Mouse (Mus musculus) left cerebral cortex, adult 2 months (tissue): ENCODE measurements around the gene Gtf3c3. TPM values are rescaled to one million over a fixed set of nuclear protein-coding genes. Genes with fewer than 3 reads are reported as not detected.
A peak's percentile ranks its signal among the peaks of the same experiment; 100 is the strongest.

Source experiments
- DNase-seq, 2 experiments: peaks; one replicate each; pipeline ENCODE4 v3.0.0; 2021 to 2022; ENCODE audit warnings: low spot score in 2 of 2, mixed read lengths in 1 of 2; ENCODE audit errors: extremely low spot score in 1 of 2
- H3K27ac ChIP-seq: fragments of 200-600 bp; 2 replicates; pipeline ENCODE4 v1.8.1; 2022
- H3K4me3 ChIP-seq: fragments of 200-600 bp; 2 replicates; pipeline ENCODE4 v1.8.1; 2022
- CTCF ChIP-seq: fragments of 200-600 bp; IDR thresholded peaks from 2 replicates; pipeline ENCODE4 v1.8.1; 2022; ENCODE audit warnings: antibody characterized with exemption, mild to moderate bottlenecking, moderate library complexity
- intact Hi-C: fragments of 180-260 bp; cut with DNase I; formaldehyde crosslinking; loops from one replicate; pipeline ENCODE4 v1.15.1; 2025
- long read RNA-seq, 2 experiments: library from polyadenylated mRNA; stranded (forward); transcript quantifications; one replicate each; pipeline ENCODE4 v2.0.0; 2021; ENCODE audit warnings: borderline mapping rate in 2 of 2
- total RNA-seq, 2 experiments: library from RNA; stranded (reverse); gene quantifications; 2 replicates each; pipeline ENCODE4 v1.2.3; 2021

The Gtf3c3 gene
- total RNA-seq: 10 to 100 TPM; 27.7 to 33.6 TPM
- long read RNA-seq, experiment 1, full-length matches to known transcripts: 13 of 16 reads
- long read RNA-seq, experiment 1, partial matches to known transcripts: 3 of 16 reads
- long read RNA-seq, experiment 1, other reads (novel, unspliced or antisense): 0 of 16 reads
- long read RNA-seq, experiment 2, full-length matches to known transcripts: 8 of 9 reads
- long read RNA-seq, experiment 2, partial matches to known transcripts: 1 of 9 reads
- long read RNA-seq, experiment 2, other reads (novel, unspliced or antisense): 0 of 9 reads

DNA sequence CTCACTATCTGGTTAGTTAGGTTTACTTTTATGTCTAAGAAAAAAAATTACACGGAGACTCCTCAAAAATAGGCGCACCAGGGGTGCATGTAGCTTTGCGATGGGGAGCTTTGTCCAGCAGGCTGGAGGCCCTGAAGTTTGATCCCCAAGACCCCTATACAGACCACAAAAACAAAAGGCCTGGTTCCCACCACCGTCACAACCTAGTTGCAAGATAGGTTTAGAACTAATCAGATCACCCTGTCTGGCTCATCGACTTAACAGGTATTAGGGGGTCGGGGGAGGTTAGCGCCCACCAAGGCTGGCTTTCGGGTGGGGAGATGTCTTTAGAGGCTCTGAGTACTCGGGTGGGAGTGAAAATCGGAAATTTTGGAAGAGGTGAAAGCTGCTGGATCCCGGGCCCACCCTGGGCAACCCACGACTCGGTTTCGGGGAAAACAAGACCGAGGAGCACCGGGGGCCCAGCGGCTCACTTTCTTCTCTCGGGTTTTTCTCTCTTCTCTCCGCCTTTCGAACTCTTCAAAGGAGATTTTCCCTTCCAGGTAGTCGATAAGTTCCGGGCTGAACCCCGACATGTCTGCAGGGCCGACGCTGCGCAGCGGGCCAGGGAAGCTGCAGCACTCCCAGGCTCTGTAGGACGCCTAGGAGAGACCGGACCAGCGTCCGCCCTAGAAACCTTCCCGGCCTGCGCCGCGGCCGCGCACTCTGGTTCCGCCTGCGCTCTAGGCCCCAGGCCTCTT, at the start of gene Gtf3c3:
Gtf3c3 (minus strand) TSS at position 632 of the 740 bp plus-strand sequence.
- DNase-seq: peak; percentile 79 to 80
- TF ChIP-seq CTCF: no peak
- intact Hi-C loops: loop anchor here (2.0 kb wide), 1 partner anchor 30 kb away; no protein-coding TSS in a partner anchor
- H3K4me3 ChIP-seq: peak within 1 kb of the TSS; percentile 93
- H3K27ac ChIP-seq: peak within 1 kb of the TSS; percentile 77

DNA sequence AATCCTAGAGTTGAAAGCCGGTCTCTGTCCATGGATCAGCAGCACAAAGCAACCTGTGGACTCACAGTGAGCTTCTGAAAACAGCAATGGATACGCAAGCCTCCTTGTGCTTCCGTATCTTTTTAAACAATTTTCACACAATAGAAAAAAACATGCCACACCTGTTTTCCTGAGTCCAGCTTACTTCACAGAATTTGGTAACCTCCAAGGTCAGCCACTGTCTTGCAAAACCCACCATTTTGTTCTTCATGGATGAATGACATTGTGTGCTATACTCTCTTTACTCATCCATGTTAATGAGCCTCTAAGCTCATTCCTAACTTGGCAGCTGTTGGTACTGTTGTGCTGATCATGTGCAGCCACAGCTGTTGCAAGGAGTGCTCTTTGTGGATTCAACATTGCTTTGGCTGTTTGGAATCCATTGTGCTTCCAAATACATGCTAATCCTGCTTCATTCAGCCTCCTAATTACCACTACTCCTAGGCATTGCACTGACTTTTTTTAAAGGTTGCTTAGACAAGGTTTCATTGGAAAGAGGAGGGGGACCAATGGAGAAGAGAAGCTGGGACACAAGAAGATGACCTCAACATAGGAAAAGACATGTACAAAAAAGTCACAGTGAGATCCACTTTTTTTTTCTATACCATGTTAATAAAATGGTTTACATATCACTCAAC, 46.1 kb upstream of the Gtf3c3 start:
- no peak for TF ChIP-seq CTCF
- no peak overlapping the region for H3K4me3 ChIP-seq
- intact Hi-C loops: no loop called here
- no peak for DNase-seq
- H3K27ac ChIP-seq: no peak overlapping the region

DNA sequence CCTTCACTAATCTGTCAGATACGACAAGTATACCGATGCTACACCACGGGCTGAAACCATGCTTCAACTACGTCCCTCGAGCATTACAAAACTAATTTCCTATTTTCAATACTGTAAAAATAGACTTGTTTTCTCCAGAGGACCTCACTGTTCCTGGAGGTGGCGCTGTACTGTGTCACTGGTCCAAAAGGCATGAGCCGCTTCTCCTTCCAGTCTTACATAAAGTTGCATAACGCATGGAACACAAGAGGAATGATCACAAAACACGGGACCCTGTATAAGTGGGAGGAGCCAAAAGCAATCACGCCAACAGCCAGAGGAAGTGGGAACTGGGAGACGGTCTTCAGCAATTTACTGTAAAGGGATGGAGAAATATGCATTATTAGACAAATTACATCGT, 41.7 kb upstream of the Gtf3c3 start:
- TF ChIP-seq CTCF: no peak
- intact Hi-C loops: no loop called here
- DNase-seq: no peak
- no peak overlapping the region for H3K27ac ChIP-seq
- H3K4me3 ChIP-seq: no peak overlapping the region

DNA sequence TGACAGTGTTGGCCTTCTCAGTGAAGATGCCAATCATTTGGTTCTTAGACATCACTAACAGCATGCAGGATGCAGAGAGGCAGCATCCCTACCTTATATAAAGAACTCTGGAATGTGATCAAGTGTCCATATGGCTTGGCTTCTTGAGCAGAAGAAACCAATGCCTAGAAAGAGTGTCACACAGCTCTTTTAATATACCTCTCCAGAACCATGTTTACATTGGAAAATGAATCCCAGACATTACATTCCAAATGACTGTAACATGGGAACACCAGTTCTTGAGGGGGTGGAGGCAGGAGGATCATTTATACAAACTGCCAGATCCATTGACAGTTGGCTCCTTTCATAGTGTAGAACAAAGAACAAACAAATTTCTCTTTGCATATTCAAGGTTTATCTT, 29.9 kb upstream of the Gtf3c3 start:
- DNase-seq: no peak
- no peak for TF ChIP-seq CTCF

DNA sequence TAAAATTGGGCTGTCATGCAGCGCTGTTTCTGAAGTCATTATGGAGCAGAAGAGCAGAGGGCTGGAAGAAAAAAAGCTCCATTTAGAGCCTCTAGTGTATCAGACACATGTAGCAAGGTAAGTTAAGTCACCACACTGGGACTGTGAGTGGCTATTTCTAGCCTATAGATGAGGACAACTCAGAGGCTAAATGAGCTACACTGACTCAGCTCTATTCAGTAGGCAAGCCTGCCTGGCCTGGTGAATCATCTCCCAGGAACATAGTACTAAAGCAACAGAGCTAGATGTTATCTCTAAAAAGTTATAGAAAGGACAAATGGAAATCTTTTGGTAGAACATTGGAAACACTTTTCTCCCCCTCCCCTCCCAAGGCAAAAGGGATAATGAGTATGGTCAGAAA, 28.6 kb upstream of the Gtf3c3 start:
- Histone ChIP-seq H3K4me3 (no peak overlapping the region), H3K27ac (no peak overlapping the region)
- intact Hi-C loops: loop anchor here (2.0 kb wide), 1 partner anchor 249 kb away; no protein-coding TSS in a partner anchor
- no peak for TF ChIP-seq CTCF
- DNase-seq: peak; percentile 13 to 20

More for the DNA sequence above, 29.9 kb upstream of the Gtf3c3 start:
- Histone ChIP-seq H3K4me3 (no peak overlapping the region), H3K27ac (peak overlapping the region; percentile 34; the same call in 1 of the 2 replicates)
- intact Hi-C loops: loop anchor here (2.0 kb wide), 1 partner anchor 30 kb away; the partner anchor contains the start of gene Gtf3c3

DNA sequence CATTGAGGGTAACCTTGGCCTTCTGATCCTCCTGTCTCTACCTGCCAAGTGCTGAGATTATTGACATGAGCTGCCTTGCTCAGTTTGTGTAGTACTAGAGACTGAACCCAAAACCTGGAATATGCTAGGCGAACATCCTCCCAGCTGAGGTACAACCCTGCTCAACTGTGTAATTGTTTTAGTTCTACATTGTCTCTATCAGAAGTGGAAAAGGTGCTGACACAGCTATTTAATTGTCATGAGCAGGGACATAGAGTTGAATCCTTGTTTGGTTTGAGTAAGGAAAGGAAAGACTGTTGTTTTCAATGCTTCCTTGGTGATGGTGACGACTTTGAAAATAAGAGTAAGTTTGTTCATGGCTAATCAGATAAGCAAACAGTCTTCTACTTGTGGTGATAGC, 13.3 kb upstream of the Gtf3c3 start:
- no peak for TF ChIP-seq CTCF

DNA sequence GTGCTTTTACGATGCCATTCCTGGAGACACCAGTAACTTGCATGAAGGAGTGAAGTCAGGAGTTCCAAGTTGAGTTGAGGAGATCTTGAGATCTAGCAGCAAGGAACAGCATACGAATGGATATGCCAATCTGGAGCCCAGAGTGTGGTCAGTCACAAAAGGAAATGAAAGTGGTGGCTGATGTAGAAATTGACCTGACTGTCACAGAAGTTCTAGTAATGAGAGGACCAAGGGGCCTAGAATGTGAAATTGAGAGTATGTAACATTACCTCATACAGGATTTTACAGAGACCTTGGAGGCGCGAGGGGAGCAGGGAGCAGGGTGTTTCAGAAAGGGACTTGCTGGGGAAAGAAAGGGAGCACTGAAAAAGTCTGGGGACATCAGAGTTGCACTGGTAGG, 10.1 kb upstream of the Gtf3c3 start:
- Histone ChIP-seq H3K27ac (no peak overlapping the region), H3K4me3 (no peak overlapping the region)
- no peak for TF ChIP-seq CTCF
- intact Hi-C loops: no loop called here
- no peak for DNase-seq

More for the DNA sequence above, 13.3 kb upstream of the Gtf3c3 start:
- intact Hi-C loops: no loop called here
- H3K4me3 ChIP-seq: no peak overlapping the region
- no peak overlapping the region for H3K27ac ChIP-seq
- no peak for DNase-seq

DNA sequence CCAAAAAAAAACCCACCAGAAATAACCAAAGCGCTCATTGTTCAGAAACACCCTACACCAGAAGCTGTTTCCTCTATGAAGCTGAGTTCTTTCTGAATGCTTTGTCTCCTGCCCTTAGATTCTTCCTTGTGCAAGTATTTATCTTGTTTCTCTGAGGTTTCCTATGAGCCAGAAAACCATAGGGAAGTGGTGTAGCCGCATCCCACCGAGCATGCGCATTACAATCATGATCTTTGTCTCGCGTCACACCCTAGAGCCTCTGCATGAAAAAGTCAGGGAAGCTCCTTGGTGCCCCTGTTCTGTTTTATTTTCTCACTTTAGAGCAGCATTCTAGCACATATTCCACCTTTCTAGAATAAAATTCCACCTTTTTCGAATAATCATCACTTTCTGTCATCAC, 4.9 kb upstream of the Gtf3c3 start:
- intact Hi-C loops: no loop called here
- DNase-seq: no peak
- TF ChIP-seq CTCF: no peak
- H3K27ac ChIP-seq: no peak overlapping the region
- H3K4me3 ChIP-seq: no peak overlapping the region

DNA sequence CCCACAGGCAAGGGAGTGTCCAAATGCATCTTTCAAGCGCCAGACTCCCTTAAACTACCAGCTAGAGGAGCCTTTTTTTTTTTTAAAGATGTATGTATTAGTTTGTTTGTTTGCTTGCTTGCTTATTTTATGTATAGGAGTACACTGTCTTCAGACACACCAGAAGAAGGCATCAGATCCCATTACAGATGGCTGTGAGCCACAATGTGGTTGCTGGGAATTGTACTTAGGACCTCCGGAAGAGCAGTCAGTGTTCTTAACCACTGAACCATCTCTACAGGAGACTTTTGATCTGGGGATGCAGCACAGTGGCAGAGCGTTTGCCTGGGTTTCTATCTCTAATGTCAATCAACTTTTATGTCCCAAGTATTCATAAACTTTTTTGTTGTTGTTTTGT, 307 bp upstream of the Gtf3c3 start:
- DNase-seq: no peak
- H3K4me3 ChIP-seq: peak overlapping the region; percentile 93
- no peak for TF ChIP-seq CTCF
- H3K27ac ChIP-seq: peak overlapping the region; percentile 77; the same call in 1 of the 2 replicates
- intact Hi-C loops: loop anchor here (2.0 kb wide), 1 partner anchor 30 kb away; no protein-coding TSS in a partner anchor

DNA sequence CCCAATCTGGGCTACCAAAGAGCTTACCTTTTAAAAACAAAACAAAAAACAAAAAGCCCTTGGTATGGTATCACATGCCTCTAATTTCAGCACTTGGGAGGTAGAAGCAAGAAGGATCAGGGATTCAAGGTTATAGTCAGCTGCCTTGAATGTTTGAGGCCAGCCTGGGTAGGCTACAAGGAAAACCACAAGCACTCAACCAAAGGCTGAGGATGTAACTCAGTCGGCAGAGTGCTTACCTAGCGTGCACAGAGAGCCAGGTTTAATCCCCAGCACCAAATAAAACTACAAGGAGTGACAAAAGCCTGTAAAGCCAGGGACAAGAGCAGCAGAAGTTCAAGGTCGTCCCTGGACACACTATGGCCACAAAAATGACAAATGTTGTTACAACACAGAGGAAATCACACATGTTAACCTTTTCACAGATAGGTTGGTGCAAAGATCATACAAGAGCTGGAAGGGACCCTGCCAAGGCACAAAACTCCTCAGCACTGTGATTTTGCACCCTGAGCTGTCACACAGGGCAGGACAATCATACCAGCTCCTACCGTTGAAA, 16.5 kb downstream of the Gtf3c3 start:
- Histone ChIP-seq H3K27ac (no peak overlapping the region), H3K4me3 (no peak overlapping the region)
- no peak for DNase-seq
- no peak for TF ChIP-seq CTCF
- intact Hi-C loops: no loop called here

DNA sequence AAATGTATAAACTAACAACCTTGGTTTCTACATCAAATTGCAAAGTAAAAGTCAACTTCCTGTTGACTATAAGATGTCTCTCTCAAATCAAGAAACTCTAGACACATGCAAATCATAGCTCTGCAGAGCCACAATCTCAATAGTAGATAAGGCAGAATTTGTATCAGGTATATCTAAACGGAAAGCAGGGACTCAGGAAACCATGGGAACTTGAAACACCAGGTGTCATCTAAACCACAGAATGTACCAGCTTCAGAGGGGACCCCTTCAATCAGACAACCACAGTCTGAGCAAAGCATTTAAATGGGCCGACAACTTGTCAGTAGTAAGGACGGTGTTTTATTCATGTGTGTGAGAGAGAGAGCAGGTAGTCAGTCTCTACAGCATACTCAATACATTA, 17.1 kb downstream of the Gtf3c3 start:
- no peak for DNase-seq
- no peak overlapping the region for H3K27ac ChIP-seq
- H3K4me3 ChIP-seq: no peak overlapping the region
- no peak for TF ChIP-seq CTCF
- intact Hi-C loops: no loop called here

DNA sequence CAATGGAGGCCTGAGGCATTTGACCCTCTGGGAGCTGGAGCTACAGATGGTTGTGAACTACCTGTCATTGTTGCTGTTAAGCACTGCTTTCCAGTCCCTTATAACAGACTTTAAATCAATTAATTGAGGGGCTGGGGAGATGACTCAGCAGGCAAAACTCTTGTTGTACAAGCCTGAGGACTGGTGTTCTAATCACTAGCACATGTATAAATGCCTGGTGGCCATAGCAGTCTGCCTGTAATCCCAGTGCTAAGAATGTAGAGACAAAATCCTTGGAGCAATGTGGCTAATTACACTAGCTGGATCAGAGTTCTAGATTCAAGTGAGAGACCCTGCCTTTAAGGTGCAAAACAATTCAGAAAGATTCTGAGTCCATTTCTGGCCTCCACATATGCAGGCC, 36.0 kb downstream of the Gtf3c3 start:
- TF ChIP-seq CTCF: no peak
- Histone ChIP-seq H3K4me3 (no peak overlapping the region), H3K27ac (no peak overlapping the region)
- no peak for DNase-seq
- intact Hi-C loops: no loop called here
